Mouse (Mus musculus) T-helper 1 cell (primary cell): ENCODE data around the gene Gramd1c.

Source experiments
- in situ Hi-C: fragments of 300-600 bp; cut with MboI, MseI; formaldehyde crosslinking; loops from one replicate; pipeline ENCODE4 v1.15.1; 2025; ENCODE audit warnings: high pct_unique_total_duplicates

Gramd1c gene

GRCm38 (mm10) chr16:44063025-44063894, at the start of gene Gramd1c:
Gene Gramd1c (minus strand): TSS chr16:44063345.
- in situ Hi-C loops, result no loop called here

GRCm38 (mm10) chr16:44109002-44109401, 45.9 kb upstream of the Gramd1c start:
- in situ Hi-C loops, result no loop called here

GRCm38 (mm10) chr16:44105211-44105610, 42.1 kb upstream of the Gramd1c start:
- in situ Hi-C loops, result no loop called here

- in situ Hi-C loops, result no loop called here
These were observed 40.9 kb upstream of the Gramd1c start for GRCm38 (mm10) chr16:44103806-44104766.

- in situ Hi-C loops, result no loop called here
These were observed 39.8 kb upstream of the Gramd1c start for GRCm38 (mm10) chr16:44102925-44103324.

GRCm38 (mm10) chr16:44101181-44101710, 38.1 kb upstream of the Gramd1c start:
- in situ Hi-C loops, result no loop called here

- in situ Hi-C loops, result loop anchor here (10.0 kb wide), 1 partner anchor 1365 kb away; no protein-coding TSS in a partner anchor
These were observed 36.2 kb upstream of the Gramd1c start for GRCm38 (mm10) chr16:44099377-44099776.

GRCm38 (mm10) chr16:44087650-44088049, 24.5 kb upstream of the Gramd1c start:
- in situ Hi-C loops, result no loop called here

GRCm38 (mm10) chr16:44061341-44061740, 1.8 kb downstream of the Gramd1c start:
- in situ Hi-C loops, result no loop called here

- in situ Hi-C loops, result no loop called here
These were observed 2.4 kb downstream of the Gramd1c start for GRCm38 (mm10) chr16:44060604-44061286.

- in situ Hi-C loops, result no loop called here
These were observed 4.4 kb downstream of the Gramd1c start for GRCm38 (mm10) chr16:44058745-44059144.

- in situ Hi-C loops, result no loop called here
These were observed 7.4 kb downstream of the Gramd1c start for GRCm38 (mm10) chr16:44055766-44056165.

GRCm38 (mm10) chr16:44053265-44053664, 9.9 kb downstream of the Gramd1c start:
- in situ Hi-C loops, result no loop called here

GRCm38 (mm10) chr16:44052390-44052789, 10.8 kb downstream of the Gramd1c start:
- in situ Hi-C loops, result no loop called here

- in situ Hi-C loops, result no loop called here
These were observed 13.0 kb downstream of the Gramd1c start for GRCm38 (mm10) chr16:44050139-44050538.

- in situ Hi-C loops, result no loop called here
These were observed 24.0 kb downstream of the Gramd1c start for GRCm38 (mm10) chr16:44039112-44039511.

- in situ Hi-C loops, result no loop called here
These were observed 27.9 kb downstream of the Gramd1c start for GRCm38 (mm10) chr16:44035221-44035620.

- in situ Hi-C loops, result no loop called here
These were observed 29.8 kb downstream of the Gramd1c start for GRCm38 (mm10) chr16:44033365-44033764.

- in situ Hi-C loops, result no loop called here
These were observed 33.9 kb downstream of the Gramd1c start for GRCm38 (mm10) chr16:44029273-44029672.

- in situ Hi-C loops, result no loop called here
These were observed 36.3 kb downstream of the Gramd1c start for GRCm38 (mm10) chr16:44026822-44027221.

GRCm38 (mm10) chr16:44026210-44026609, 36.9 kb downstream of the Gramd1c start:
- in situ Hi-C loops, result no loop called here
